Mouse (Mus musculus) granulocyte monocyte progenitor cell, adult 5-6 weeks (primary cell): Measurements from ENCODE around the gene Cd207. TPM values are rescaled to one million over a fixed set of nuclear protein-coding genes. Genes with fewer than 3 reads are reported as not detected.
A peak's percentile ranks its signal among the peaks of the same experiment; 100 is the strongest.
"Not testable (repeated sequence)": the region's sequence is repeated elsewhere in the genome, so short reads cannot be mapped to it uniquely, and the experiment has no call there.

Source experiments
- ATAC-seq: replicated peaks from 2 replicates; pipeline ENCODE4 v1.8.0; 2016; ENCODE audit warnings: mild to moderate bottlenecking, moderate TSS enrichment, inconsistent platforms; ENCODE audit not compliant: poor library complexity, severe bottlenecking
- total RNA-seq, 2 experiments: library from RNA; stranded (forward) in 1 of 2; stranded (reverse) in 1 of 2; fragments of 200-712, 200-1000 nt in 1 of 2; fragments of >200 nt in 1 of 2; fragmentation: Nextera tagmentation in 1 of 2; gene quantifications; 2 replicates each; pipeline ENCODE4 v1.2.3; 2014 to 2017

Gene Cd207
- total RNA-seq, 2 experiments from 2014 or later: not detected

- no peak for ATAC-seq
These were observed 23.3 kb upstream of the Cd207 start for GRCm38 (mm10) chr6:83701001-83701400.

GRCm38 (mm10) chr6:83699971-83700370 is 22.3 kb upstream of the Cd207 start:
- ATAC-seq: no peak

GRCm38 (mm10) chr6:83697932-83698331 is 20.3 kb upstream of the Cd207 start:
- no peak for ATAC-seq

GRCm38 (mm10) chr6:83696684-83697083 is 19.0 kb upstream of the Cd207 start:
- ATAC-seq: peak; percentile 68

- no peak for ATAC-seq
These were observed 18.1 kb upstream of the Cd207 start for GRCm38 (mm10) chr6:83695731-83696130.

GRCm38 (mm10) chr6:83693835-83694234 is 16.2 kb upstream of the Cd207 start:
- peak; percentile 32; the same call in 1 of the 2 replicates for ATAC-seq

GRCm38 (mm10) chr6:83692962-83693361 is 15.3 kb upstream of the Cd207 start:
- ATAC-seq: no peak

- ATAC-seq: no peak
These were observed 13.3 kb upstream of the Cd207 start for GRCm38 (mm10) chr6:83690936-83691335.

- peak; percentile 65 for ATAC-seq
These were observed 12.6 kb upstream of the Cd207 start for GRCm38 (mm10) chr6:83690277-83690676.

- peak; percentile 74 for ATAC-seq
These were observed 11.7 kb upstream of the Cd207 start for GRCm38 (mm10) chr6:83689374-83689773.

GRCm38 (mm10) chr6:83673395-83673794 is 4.3 kb downstream of the Cd207 start:
- ATAC-seq: peak; percentile 83

- no peak for ATAC-seq
These were observed 12.6 kb downstream of the Cd207 start for GRCm38 (mm10) chr6:83665009-83665408.

- no peak for ATAC-seq
These were observed 16.8 kb downstream of the Cd207 start for GRCm38 (mm10) chr6:83660821-83661220.

- no peak for ATAC-seq
These were observed 21.6 kb downstream of the Cd207 start, which contains the start of gene Clec4f for GRCm38 (mm10) chr6:83656087-83656486. Clec4f (minus strand) TSS chr6:83656187.

GRCm38 (mm10) chr6:83646715-83647114 is 30.9 kb downstream of the Cd207 start:
- ATAC-seq: no peak

- ATAC-seq: no peak
These were observed 42.3 kb downstream of the Cd207 start for GRCm38 (mm10) chr6:83635329-83635728.

GRCm38 (mm10) chr6:83634631-83635030 is 43.0 kb downstream of the Cd207 start:
- ATAC-seq: not testable (repeated sequence)

GRCm38 (mm10) chr6:83634106-83634505 is 43.6 kb downstream of the Cd207 start:
- not testable (repeated sequence) for ATAC-seq

GRCm38 (mm10) chr6:83631815-83632214 is 45.8 kb downstream of the Cd207 start:
- ATAC-seq: no peak

GRCm38 (mm10) chr6:83626781-83627180 is 50.9 kb downstream of the Cd207 start:
- ATAC-seq: no peak
